Mouse (Mus musculus) liver, adult 2 months (tissue): ENCODE data around the gene Ifit2. TPM values are rescaled to one million over a fixed set of nuclear protein-coding genes. Genes with fewer than 3 reads are reported as not detected.
A peak's percentile ranks its signal among the peaks of the same experiment; 100 is the strongest.

Source experiments
- DNase-seq: peaks from one replicate; pipeline ENCODE4 v3.0.0-alpha.2; 2011; ENCODE audit warnings: low read depth, low spot score; ENCODE audit errors: extremely low read depth
- H3K27ac ChIP-seq: fragments of 200-500 bp; replicated peaks from 2 replicates; pipeline ENCODE4 v1.5.1; 2012; ENCODE audit warnings: low read depth, mild to moderate bottlenecking, control low read depth, inconsistent platforms, low read length; ENCODE audit not compliant: insufficient read depth
- H3K27me3 ChIP-seq: fragments of 200-500 bp; 2 replicates; pipeline ENCODE4 v1.6.1; 2012; ENCODE audit warnings: mild to moderate bottlenecking, moderate library complexity, low read length, inconsistent platforms; ENCODE audit not compliant: control insufficient read depth, insufficient read depth
- H3K36me3 ChIP-seq: fragments of 200-500 bp; 2 replicates; pipeline ENCODE4 v1.6.1; 2012; ENCODE audit warnings: low read length, inconsistent platforms; ENCODE audit not compliant: control insufficient read depth, insufficient read depth
- H3K4me1 ChIP-seq: fragments of 200-500 bp; 2 replicates; pipeline ENCODE4 v1.6.1; 2011; ENCODE audit warnings: low read length; ENCODE audit not compliant: control insufficient read depth, insufficient read depth
- H3K4me3 ChIP-seq: fragments of 200-500 bp; 2 replicates; pipeline ENCODE4 v1.5.1; 2011; ENCODE audit warnings: low read depth, mild to moderate bottlenecking, control low read depth, low read length, moderate library complexity; ENCODE audit not compliant: insufficient read depth
- H3K79me2 ChIP-seq: fragments of 200-500 bp; 2 replicates; pipeline ENCODE4 v1.6.1; 2012; ENCODE audit warnings: inconsistent platforms, mild to moderate bottlenecking, low read length, moderate library complexity; ENCODE audit not compliant: control insufficient read depth, insufficient read depth
- H3K9ac ChIP-seq: fragments of 200-500 bp; 2 replicates; pipeline ENCODE4 v1.6.1; 2012; ENCODE audit warnings: low read depth, mild to moderate bottlenecking, control low read depth, inconsistent platforms, low read length
- CTCF ChIP-seq: fragments of 200-500 bp; IDR thresholded peaks from 2 replicates; pipeline ENCODE4 v1.5.1; 2011; ENCODE audit warnings: low read depth, low read length, control low read depth
- POLR2A ChIP-seq: fragments of 200-500 bp; IDR thresholded peaks from 2 replicates; pipeline ENCODE4 v1.6.1; 2011; ENCODE audit warnings: low read length, control low read depth; ENCODE audit not compliant: insufficient read depth; ENCODE audit errors: extremely low read depth
- WGBS: fragments of 180-500 bp; shearing (Covaris S2); methylation state at CpG from one replicate; pipeline ENCODE4 v1.1.7; 2018; 5-methylcytosine and 5-hydroxymethylcytosine counted together
- polyA plus RNA-seq: library from polyadenylated mRNA; depleted of rRNA; stranded (reverse); fragments of >200 nt; gene quantifications from 2 replicates; pipeline ENCODE4 v1.2.3, GENCODE M21; 2012
- total RNA-seq: library from RNA; depleted of rRNA; stranded (reverse); fragments of >200 nt; gene quantifications from 2 replicates; pipeline ENCODE4 v1.2.3, GENCODE M21; 2014

The Ifit2 gene
- total and polyA plus RNA-seq, 2 experiments: 0.35 to 8.0 TPM

DNA sequence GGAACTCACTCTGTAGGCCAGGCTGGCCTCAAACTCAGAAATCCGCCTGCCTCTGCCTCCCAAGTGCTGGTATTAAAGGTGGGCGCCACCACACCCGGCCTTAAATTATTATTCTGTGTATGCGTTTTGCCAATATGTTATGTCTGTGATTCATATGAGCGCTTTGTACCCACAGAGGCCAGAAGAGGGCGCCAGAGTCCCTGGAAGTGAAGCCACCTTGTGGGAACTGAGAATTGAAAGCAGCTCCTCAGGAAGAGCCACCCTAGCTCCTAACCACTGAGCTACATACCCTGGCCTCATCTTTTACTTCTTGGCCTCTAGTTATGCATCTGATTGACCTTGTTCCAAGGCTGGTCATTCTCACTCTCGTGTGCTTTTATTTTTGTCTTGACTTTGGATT is 2.5 kb upstream of the Ifit2 start:
- Histone ChIP-seq H3K79me2 (no peaks in the 10 kb centered on the region), H3K4me3 (no peak overlapping the region), H3K36me3 (no peaks in the 10 kb centered on the region), H3K4me1 (no peaks in the 10 kb centered on the region; the same call in 1 of the 2 replicates), H3K27me3 (no peaks in the 10 kb centered on the region), H3K9ac (no peak overlapping the region), H3K27ac (no peak overlapping the region)
- no peak for TF ChIP-seq POLR2A
- peak; percentile 86 for TF ChIP-seq CTCF
- 49% methylated on average over 7 of the region's 7 CpGs for WGBS
- peak; percentile 56 for DNase-seq

DNA sequence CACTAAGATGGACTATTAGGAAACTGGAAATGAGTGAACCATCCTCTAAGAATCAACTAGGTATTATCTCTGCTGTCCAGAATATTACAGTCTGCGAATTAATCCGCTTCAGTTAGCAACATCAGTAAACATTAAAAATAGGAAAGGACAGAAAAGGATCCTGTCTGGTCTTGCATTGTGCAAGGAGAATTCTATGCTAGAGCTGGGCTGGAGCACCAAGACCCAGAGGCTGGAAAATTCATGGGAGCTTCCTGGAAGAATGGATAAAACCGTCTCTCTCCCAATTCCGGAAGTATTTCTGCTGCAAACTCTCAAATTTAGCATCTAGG is 325 bp upstream of the Ifit2 start:
- 32% methylated on average over 4 of the region's 4 CpGs for WGBS
- Histone ChIP-seq H3K4me3 (no peak overlapping the region), H3K9ac (no peak overlapping the region), H3K79me2 (no peaks in the 10 kb centered on the region; the same call in 1 of the 2 replicates), H3K27ac (no peak overlapping the region), H3K36me3 (no peaks in the 10 kb centered on the region), H3K4me1 (no peaks in the 10 kb centered on the region; the same call in 1 of the 2 replicates), H3K27me3 (no peaks in the 10 kb centered on the region)
- DNase-seq: no peak
- TF ChIP-seq POLR2A (no peak), CTCF (no peak)

DNA sequence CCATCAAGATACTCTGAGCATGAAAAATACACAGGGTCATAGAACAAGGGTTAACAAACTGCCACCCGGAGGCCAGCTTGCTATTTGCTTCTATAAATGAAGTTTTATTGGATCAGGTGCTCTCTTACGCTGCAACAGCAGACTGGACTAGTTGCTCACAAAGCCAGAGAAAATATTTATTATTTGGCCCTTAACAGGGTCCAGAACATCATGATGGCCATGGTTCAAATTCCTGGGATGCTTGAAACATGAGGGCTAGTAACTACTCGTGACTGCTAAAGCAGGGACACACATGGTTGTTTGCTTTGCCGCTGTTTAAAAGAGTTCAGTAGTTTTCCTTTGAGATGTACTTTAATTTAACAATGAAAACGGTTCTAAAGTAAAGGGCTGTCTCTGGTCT is 1.5 kb downstream of the Ifit2 start:
- Histone ChIP-seq H3K27ac (peak overlapping the region; percentile 39; the same call in 1 of the 2 replicates), H3K9ac (no peak overlapping the region), H3K4me1 (no peaks in the 10 kb centered on the region; the same call in 1 of the 2 replicates), H3K36me3 (no peaks in the 10 kb centered on the region), H3K79me2 (no peaks in the 10 kb centered on the region; the same call in 1 of the 2 replicates), H3K27me3 (no peaks in the 10 kb centered on the region), H3K4me3 (peak overlapping the region; percentile 27)
- DNase-seq: peak; percentile 48
- TF ChIP-seq POLR2A (no peak), CTCF (no peak)
- 14% methylated on average over 5 of the region's 5 CpGs for WGBS

DNA sequence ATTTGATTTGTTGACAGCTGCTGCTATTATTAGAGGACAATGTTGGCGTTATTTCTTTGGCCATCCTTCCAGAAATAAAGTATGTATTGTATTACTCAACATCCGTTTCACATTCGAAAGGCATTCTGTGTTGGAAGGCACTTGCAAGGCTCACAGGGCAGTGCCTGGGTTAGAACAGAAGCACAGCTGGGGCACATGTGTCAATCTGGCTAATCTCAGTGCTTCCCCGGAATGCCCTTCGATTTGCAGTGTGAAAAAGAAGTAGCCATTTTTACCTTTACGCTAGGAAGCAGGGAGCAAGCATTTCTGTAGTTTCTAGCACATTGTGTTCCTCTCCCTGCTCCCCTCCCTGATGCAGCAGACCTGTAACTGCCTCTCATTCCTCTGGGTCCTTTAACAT is 2.5 kb downstream of the Ifit2 start:
- H3K9ac ChIP-seq: peak overlapping the region; percentile 66
- H3K79me2 ChIP-seq: no peaks in the 10 kb centered on the region; the same call in 1 of the 2 replicates
- DNase-seq: no peak
- H3K36me3 ChIP-seq: no peaks in the 10 kb centered on the region
- 52% methylated on average over 6 of the region's 6 CpGs for WGBS
- peak overlapping the region; percentile 89 for H3K27ac ChIP-seq
- no peaks in the 10 kb centered on the region for H3K27me3 ChIP-seq
- H3K4me3 ChIP-seq: no peak overlapping the region
- TF ChIP-seq CTCF: no peak
- TF ChIP-seq POLR2A: no peak
- no peaks in the 10 kb centered on the region; the same call in 1 of the 2 replicates for H3K4me1 ChIP-seq

DNA sequence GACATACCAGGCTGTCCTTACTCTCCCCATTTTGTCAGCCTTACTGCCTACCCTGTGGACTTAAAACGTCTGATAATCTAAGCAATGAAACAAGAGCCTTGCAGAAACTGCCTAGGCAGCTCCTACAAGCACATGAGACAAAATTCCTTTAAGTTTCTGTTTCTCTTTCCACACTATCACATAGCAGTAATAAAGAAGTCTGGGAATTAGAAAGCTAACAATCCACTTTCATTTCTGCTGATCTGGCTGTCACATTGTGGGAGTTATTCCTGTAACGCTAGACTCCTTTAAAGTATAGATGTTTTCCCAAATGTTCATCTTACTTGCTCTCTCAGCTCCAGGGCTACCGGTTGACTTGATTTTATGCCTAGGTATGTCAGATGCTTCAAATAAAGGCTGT is 3.0 kb downstream of the Ifit2 start:
- Histone ChIP-seq H3K36me3 (no peaks in the 10 kb centered on the region), H3K9ac (peak overlapping the region; percentile 66), H3K4me3 (no peak overlapping the region), H3K27me3 (no peaks in the 10 kb centered on the region), H3K79me2 (no peaks in the 10 kb centered on the region; the same call in 1 of the 2 replicates), H3K27ac (peak overlapping the region; percentile 89), H3K4me1 (no peaks in the 10 kb centered on the region; the same call in 1 of the 2 replicates)
- WGBS: 63% methylated on average over 3 of the region's 3 CpGs
- peak; percentile 24 for DNase-seq
- TF ChIP-seq CTCF (no peak), POLR2A (no peak)

DNA sequence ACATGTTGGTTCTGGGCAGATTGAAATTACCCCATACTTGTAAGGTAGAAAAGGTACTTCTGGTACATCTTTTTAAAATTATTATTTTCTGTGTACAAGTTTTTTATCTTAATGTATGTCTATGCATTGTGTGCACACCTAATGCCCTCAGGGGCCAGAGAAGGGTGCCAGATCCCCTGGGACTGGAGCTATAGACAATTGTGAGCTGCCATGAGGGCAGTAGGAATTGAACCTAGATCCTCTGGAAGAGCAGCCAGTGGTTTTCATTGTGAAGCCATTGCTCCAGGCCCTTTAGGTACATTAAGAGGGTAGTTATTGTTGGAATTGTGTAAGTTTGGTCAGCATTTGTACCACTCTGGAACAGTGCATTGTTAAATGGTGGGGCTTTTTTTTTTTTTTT is 3.6 kb downstream of the Ifit2 start:
- Histone ChIP-seq H3K4me3 (no peak overlapping the region), H3K4me1 (no peaks in the 10 kb centered on the region; the same call in 1 of the 2 replicates), H3K27ac (0 out of 2 replicates have a peak overlapping the region, but pooled peaks have one; percentile 57), H3K9ac (no peak overlapping the region), H3K27me3 (no peaks in the 10 kb centered on the region), H3K36me3 (no peaks in the 10 kb centered on the region), H3K79me2 (no peaks in the 10 kb centered on the region; the same call in 1 of the 2 replicates)
- no peak for TF ChIP-seq POLR2A
- no peak for TF ChIP-seq CTCF
- DNase-seq: no peak
